Mouse (Mus musculus): ENCODE measurements at regions not wholly inside any gene's neighbourhood (a gene's known extent, or its start where the extent isn't known, plus 50 kb on each side); places are given as distances from the start of the nearest gene placed in this dataset.

DNA sequence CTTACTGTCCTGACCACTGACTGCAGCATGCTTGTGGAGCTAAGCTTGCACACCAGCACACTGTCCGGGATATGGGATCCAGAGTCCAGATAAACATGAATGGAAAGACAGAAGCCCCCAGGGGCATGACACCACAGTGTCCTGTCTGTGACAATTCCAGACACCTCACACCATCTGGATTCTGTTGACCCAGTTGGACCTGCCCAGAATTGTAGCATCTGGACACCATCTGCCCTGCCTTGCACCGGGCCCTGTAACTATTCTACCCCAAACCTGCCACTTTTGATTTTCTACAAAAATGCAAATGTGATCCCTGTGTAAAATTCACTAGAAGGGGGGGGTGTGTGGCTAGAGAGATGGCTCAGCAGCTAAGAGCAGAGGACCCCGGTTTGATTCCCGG lies 114.5 kb upstream of the Hs6st1 start:
- TF ChIP-seq TAL1 (IDR thresholded peaks at IDR 0.05; ENCODE audit: low read length) (no peak), GATA1 (IDR thresholded peaks at IDR 0.05; ENCODE audit: low read length) (no peak)

Measured in erythroblast, embryonic 14.5 days (primary cell).